Mouse (Mus musculus): Measurements from ENCODE around the gene Fbxo34.

DNA sequence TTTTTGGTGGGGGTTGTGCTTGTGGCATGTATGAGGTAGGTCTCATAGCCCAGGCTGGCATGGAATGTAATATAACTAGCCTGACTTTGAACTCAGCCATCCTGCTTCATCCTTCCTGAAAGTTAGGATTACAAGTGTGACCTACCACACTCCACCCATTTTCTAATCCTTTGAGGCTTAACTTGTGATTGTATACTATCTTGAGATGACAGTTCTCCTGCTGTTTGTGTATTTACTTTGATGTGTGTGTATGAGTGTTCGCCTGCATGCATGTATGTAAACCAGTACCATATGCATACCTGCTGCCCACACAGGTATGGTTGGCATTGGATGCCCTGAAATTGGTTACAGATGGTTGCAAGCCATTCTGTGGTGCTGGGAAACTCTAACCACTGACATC lies 71.4 kb downstream of the Fbxo34 start:
- TF ChIP-seq CTCF (IDR thresholded peaks at IDR 0.05; ENCODE audit: borderline replicate concordance, insufficient read depth, low read depth, low read length) (no peak), POLR2A (IDR thresholded peaks at IDR 0.05; ENCODE audit: borderline replicate concordance, insufficient read depth, low read length) (no peak)

Measured in cerebellum, adult 2 months (tissue).